Mouse (Mus musculus) heart, embryonic 12.5 days (tissue): ENCODE measurements around the gene Ttc12. TPM values are rescaled to one million over a fixed set of nuclear protein-coding genes. Genes with fewer than 3 reads are reported as not detected.

Source experiments
- ATAC-seq: fragments of 200-750 bp; cut with Nextera tagmentation; 2 replicates; pipeline ENCODE4 v1.8.0; 2017; ENCODE audit warnings: moderate TSS enrichment, moderate library complexity; ENCODE audit not compliant: insufficient number of reproducible peaks, low FRiP score
- H3K27ac ChIP-seq: fragments of 300-500 bp; sonication (generic); 2 replicates; pipeline ENCODE4 v1.5.1; 2016; ENCODE audit warnings: mild to moderate bottlenecking, moderate library complexity; ENCODE audit not compliant: poor library complexity, severe bottlenecking
- H3K27me3 ChIP-seq: fragments of 300-500 bp; sonication (generic); replicated peaks from 2 replicates; pipeline ENCODE4 v1.6.1; 2016; ENCODE audit warnings: mild to moderate bottlenecking, moderate library complexity
- H3K36me3 ChIP-seq: fragments of 300-500 bp; sonication (generic); 2 replicates; pipeline ENCODE4 v1.6.1; 2016; ENCODE audit warnings: mild to moderate bottlenecking, moderate library complexity
- H3K4me1 ChIP-seq: fragments of 300-500 bp; sonication (generic); replicated peaks from 2 replicates; pipeline ENCODE4 v1.6.1; 2016; ENCODE audit warnings: mild to moderate bottlenecking
- H3K4me2 ChIP-seq: fragments of 300-500 bp; sonication (generic); 2 replicates; pipeline ENCODE4 v1.6.1; 2016; ENCODE audit warnings: mild to moderate bottlenecking, moderate library complexity
- H3K4me3 ChIP-seq: fragments of 300-500 bp; sonication (generic); 2 replicates; pipeline ENCODE4 v1.5.1; 2016; ENCODE audit warnings: mild to moderate bottlenecking
- H3K9ac ChIP-seq: fragments of 300-500 bp; sonication (generic); 2 replicates; pipeline ENCODE4 v1.6.1; 2016; ENCODE audit warnings: mild to moderate bottlenecking, moderate library complexity
- H3K9me3 ChIP-seq: fragments of 300-500 bp; sonication (generic); replicated peaks from 2 replicates; pipeline ENCODE4 v1.6.1; 2016; ENCODE audit warnings: mild to moderate bottlenecking, moderate library complexity
- WGBS: fragments of 180-500 bp; shearing (Covaris S2); methylation state at CpG from one replicate; pipeline ENCODE4 v1.1.7; 2016; 5-methylcytosine and 5-hydroxymethylcytosine counted together
- polyA plus RNA-seq: library from polyadenylated mRNA; unstranded; fragments of >200 nt; fragmentation: Nextera tagmentation; extraction: Ambion mirVana; gene quantifications from 2 replicates; pipeline ENCODE4 v1.2.1, GENCODE M21; 2016

The Ttc12 gene
- polyA plus RNA-seq, 1 experiment from 2014 or later, result 1.7 TPM

- Histone ChIP-seq H3K9me3 (no peaks in the 10 kb centered on the region), H3K27me3 (no peaks in the 10 kb centered on the region; the same call in 1 of the 2 replicates), H3K27ac (no peak overlapping the region), H3K4me2 (peak overlapping the region; percentile 38), H3K9ac (no peak overlapping the region), H3K4me1 (0 out of 2 replicates have a peak, but pooled peaks cover 5% of the 10 kb centered on the region), H3K4me3 (no peak overlapping the region), H3K36me3 (no peaks in the 10 kb centered on the region)
- peak; percentile 48 for ATAC-seq
- WGBS, result 29% methylated on average over 16 of the region's 16 CpGs
Observed at GRCm38 (mm10) chr9:49488912-49489895, 3.2 kb upstream of the Ttc12 start.

- no peak overlapping the region for H3K9ac ChIP-seq
- 65% methylated on average over 7 of the region's 7 CpGs for WGBS
- H3K27ac ChIP-seq, result no peak overlapping the region
- no peaks in the 10 kb centered on the region for H3K9me3 ChIP-seq
- no peak overlapping the region for H3K4me2 ChIP-seq
- ATAC-seq, result no peak
- no peaks in the 10 kb centered on the region for H3K36me3 ChIP-seq
- H3K4me1 ChIP-seq, result 0 out of 2 replicates have a peak, but pooled peaks cover 7% of the 10 kb centered on the region
- no peaks in the 10 kb centered on the region; the same call in 1 of the 2 replicates for H3K27me3 ChIP-seq
- no peak overlapping the region for H3K4me3 ChIP-seq
Observed at GRCm38 (mm10) chr9:49488258-49488657, 2.2 kb upstream of the Ttc12 start.

GRCm38 (mm10) chr9:49487657-49487943 lies 1.6 kb upstream of the Ttc12 start:
- Histone ChIP-seq H3K27ac (no peak overlapping the region), H3K36me3 (no peaks in the 10 kb centered on the region), H3K9ac (no peak overlapping the region), H3K4me1 (0 out of 2 replicates have a peak, but pooled peaks cover 9% of the 10 kb centered on the region), H3K27me3 (no peaks in the 10 kb centered on the region; the same call in 1 of the 2 replicates), H3K4me2 (no peak overlapping the region), H3K9me3 (no peaks in the 10 kb centered on the region), H3K4me3 (no peak overlapping the region)
- WGBS, result 77% methylated on average over 6 of the region's 6 CpGs
- ATAC-seq, result no peak

GRCm38 (mm10) chr9:49486805-49487656 lies 1.0 kb upstream of the Ttc12 start:
- Histone ChIP-seq H3K36me3 (no peaks in the 10 kb centered on the region), H3K27me3 (no peaks in the 10 kb centered on the region; the same call in 1 of the 2 replicates), H3K9me3 (no peaks in the 10 kb centered on the region), H3K4me1 (0 out of 2 replicates have a peak, but pooled peaks cover 9% of the 10 kb centered on the region), H3K4me3 (no peak overlapping the region), H3K9ac (no peak overlapping the region), H3K4me2 (no peak overlapping the region), H3K27ac (no peak overlapping the region)
- ATAC-seq, result no peak
- 59% methylated on average over 9 of the region's 9 CpGs for WGBS

GRCm38 (mm10) chr9:49485250-49485891 lies 654 bp downstream of the Ttc12 start:
- 0 out of 2 replicates have a peak, but pooled peaks cover 9% of the 10 kb centered on the region for H3K4me1 ChIP-seq
- H3K27ac ChIP-seq, result peak overlapping the region; percentile 20; the same call in 1 of the 2 replicates
- H3K27me3 ChIP-seq, result no peaks in the 10 kb centered on the region; the same call in 1 of the 2 replicates
- peak overlapping the region; percentile 97 for H3K4me2 ChIP-seq
- H3K9me3 ChIP-seq, result no peaks in the 10 kb centered on the region
- H3K9ac ChIP-seq, result peak overlapping the region; percentile 67
- H3K4me3 ChIP-seq, result peak overlapping the region; percentile 71
- no peaks in the 10 kb centered on the region for H3K36me3 ChIP-seq
- ATAC-seq, result peak; percentile 38
- WGBS, result 4% methylated on average over 21 of the region's 21 CpGs

GRCm38 (mm10) chr9:49483316-49483715 lies 2.7 kb downstream of the Ttc12 start:
- H3K9ac ChIP-seq, result no peak overlapping the region
- no peaks in the 10 kb centered on the region for H3K9me3 ChIP-seq
- WGBS, result 34% methylated on average over 10 of the region's 10 CpGs
- ATAC-seq, result no peak
- H3K4me2 ChIP-seq, result peak overlapping the region; percentile 33; the same call in 1 of the 2 replicates
- 0 out of 2 replicates have a peak, but pooled peaks cover 4% of the 10 kb centered on the region for H3K4me1 ChIP-seq
- H3K36me3 ChIP-seq, result no peaks in the 10 kb centered on the region
- no peaks in the 10 kb centered on the region for H3K27me3 ChIP-seq
- H3K27ac ChIP-seq, result no peak overlapping the region
- no peak overlapping the region for H3K4me3 ChIP-seq

GRCm38 (mm10) chr9:49472126-49472525 lies 13.9 kb downstream of the Ttc12 start:
- 65% methylated on average over 11 of the region's 11 CpGs for WGBS
- Histone ChIP-seq H3K4me2 (no peak overlapping the region), H3K4me3 (no peak overlapping the region), H3K9ac (no peak overlapping the region), H3K9me3 (no peaks in the 10 kb centered on the region), H3K36me3 (no peaks in the 10 kb centered on the region), H3K27ac (no peak overlapping the region), H3K4me1 (no peaks in the 10 kb centered on the region), H3K27me3 (no peaks in the 10 kb centered on the region)
- no peak for ATAC-seq

- no peak for ATAC-seq
- H3K4me1 ChIP-seq, result no peaks in the 10 kb centered on the region
- WGBS, result 81% methylated on average over 6 of the region's 6 CpGs
Observed at GRCm38 (mm10) chr9:49470946-49471345, 15.1 kb downstream of the Ttc12 start.

GRCm38 (mm10) chr9:49470006-49470405 lies 16.0 kb downstream of the Ttc12 start:
- H3K9me3 ChIP-seq, result no peaks in the 10 kb centered on the region
- H3K9ac ChIP-seq, result no peak overlapping the region
- WGBS, result 89% methylated on average over 19 of the region's 19 CpGs
- H3K4me1 ChIP-seq, result no peaks in the 10 kb centered on the region
- no peaks in the 10 kb centered on the region for H3K27me3 ChIP-seq
- H3K4me3 ChIP-seq, result no peak overlapping the region
- H3K4me2 ChIP-seq, result no peak overlapping the region
- H3K36me3 ChIP-seq, result no peaks in the 10 kb centered on the region
- no peak for ATAC-seq
- H3K27ac ChIP-seq, result no peak overlapping the region

More at GRCm38 (mm10) chr9:49470946-49471345, 15.1 kb downstream of the Ttc12 start:
- H3K36me3 ChIP-seq, result no peaks in the 10 kb centered on the region
- H3K27ac ChIP-seq, result no peak overlapping the region
- no peaks in the 10 kb centered on the region for H3K9me3 ChIP-seq
- no peak overlapping the region for H3K9ac ChIP-seq
- H3K4me2 ChIP-seq, result no peak overlapping the region
- no peaks in the 10 kb centered on the region for H3K27me3 ChIP-seq
- H3K4me3 ChIP-seq, result no peak overlapping the region

GRCm38 (mm10) chr9:49456136-49456535 lies 29.9 kb downstream of the Ttc12 start:
- 70% methylated on average over 3 of the region's 3 CpGs for WGBS
- Histone ChIP-seq H3K9ac (no peak overlapping the region), H3K27ac (no peak overlapping the region), H3K36me3 (no peaks in the 10 kb centered on the region), H3K27me3 (no peaks in the 10 kb centered on the region), H3K9me3 (no peaks in the 10 kb centered on the region), H3K4me3 (no peak overlapping the region), H3K4me2 (no peak overlapping the region), H3K4me1 (no peaks in the 10 kb centered on the region)
- no peak for ATAC-seq
